Mouse (Mus musculus): ENCODE data around the gene 1700084M14Rik. TPM values are rescaled to one million over a fixed set of nuclear protein-coding genes. Genes with fewer than 3 reads are reported as not detected.
"Not testable (repeated sequence)": the region's sequence is repeated elsewhere in the genome, so short reads cannot be mapped to it uniquely, and the experiment has no call there.

Gene 1700084M14Rik
- polyA plus RNA-seq (2015; fragmentation: Nextera tagmentation; extraction: Ambion mirVana), result not detected in 2 replicates

GRCm38 (mm10) chrX:91575811-91576210 lies at the start of gene 1700084M14Rik:
Gene 1700084M14Rik (minus strand): TSS chrX:91575911.
- not testable (repeated sequence) for H3K4me3 ChIP-seq (replicated peaks); H3K4me2 ChIP-seq; ATAC-seq (ENCODE audit: insufficient read depth, low FRiP score, low read depth); H3K27ac ChIP-seq; H3K36me3 ChIP-seq; H3K4me1 ChIP-seq; H3K9me3 ChIP-seq; H3K9ac ChIP-seq; H3K27me3 ChIP-seq (replicated peaks)
- WGBS, result 81% methylated on average over 3 of the region's 3 CpGs

Other genes starting within 250 kb of the 1700084M14Rik start
- not detected in 2 replicates for gene Mageb2, start 244.2 kb downstream of the 1700084M14Rik start, polyA plus RNA-seq (2015; fragmentation: Nextera tagmentation; extraction: Ambion mirVana)
- gene Gm5072, start 183.4 kb downstream of the 1700084M14Rik start, polyA plus RNA-seq (2015; fragmentation: Nextera tagmentation; extraction: Ambion mirVana), result not detected in 2 replicates
- gene Gm8914, start 95.8 kb downstream of the 1700084M14Rik start, polyA plus RNA-seq (2015; fragmentation: Nextera tagmentation; extraction: Ambion mirVana), result not detected in 2 replicates
- gene Gm14781, start 56.3 kb upstream of the 1700084M14Rik start, polyA plus RNA-seq (2015; fragmentation: Nextera tagmentation; extraction: Ambion mirVana), result not detected in 2 replicates
- gene Mageb5, start 207.1 kb upstream of the 1700084M14Rik start, polyA plus RNA-seq (2015; fragmentation: Nextera tagmentation; extraction: Ambion mirVana), result not detected in 2 replicates